ENCODE assay signal across 11 mouse cellular contexts in genomic region chr3:62527160-62527559, GRCm38 (mm10). TPM values are rescaled to one million over a fixed set of nuclear protein-coding genes. Genes with fewer than 3 reads are reported as not detected.
A peak's percentile ranks its signal among the peaks of the same experiment; 100 is the strongest.
DNase-seq lines count a peak whose midpoint lies in the region; ATAC-seq lines count a peak whose summit lies in the region.
"Had no signal": no experiment of that assay in that cellular context is flagged by ENCODE, and none has a peak within 500 bp of the region (broad histone marks: within the 10 kb centered on the region; RNA-seq: fewer than 3 reads in every experiment).

No protein-coding gene starts in this region.

- no peak overlapping the region for H3K4me3 ChIP-seq in forebrain, embryonic 11.5 days (ENCODE audit: low read depth, low read length)
- H3K4me3 ChIP-seq in forebrain, embryonic 10.5 days, result no peak overlapping the region
- no peak overlapping the region for H3K4me3 ChIP-seq in hindbrain, embryonic 15.5 days

- no peak for DNase-seq in forebrain, embryonic 11.5 days (ENCODE audit: low spot score)
- no peak for DNase-seq in forebrain, embryonic 10.5 days (ENCODE audit: extremely low spot score, low spot score)
- DNase-seq in lung, postnatal 36 days, result peak; percentile 8
- DNase-seq in lung, postnatal 25 days (ENCODE audit: low spot score), result no peak
- peak; percentile 7 for DNase-seq in right cerebral cortex, postnatal 4 days
- no peak for DNase-seq in urinary bladder, postnatal 4 days (ENCODE audit: low spot score in 2 of 2)
- no peak for DNase-seq in spleen, postnatal 14 days (ENCODE audit: low spot score in 2 of 2)
- DNase-seq: heart, postnatal 10 days had no signal

- H3K4me2 ChIP-seq in forebrain, embryonic 11.5 days (ENCODE audit: low read depth, low read length, severe bottlenecking), result no peak overlapping the region
- peak overlapping the region; percentile 21; the same call in 1 of the 2 replicates for H3K4me2 ChIP-seq in hindbrain, embryonic 15.5 days
- H3K4me2 ChIP-seq: liver, embryonic 11.5 days had no signal

- ATAC-seq in forebrain, embryonic 11.5 days (replicated peaks; ENCODE audit: low FRiP score), result peak; percentile 46; the same call in 1 of the 2 replicates
- ATAC-seq in hindbrain, embryonic 15.5 days (ENCODE audit: low FRiP score, low read depth), result peak; percentile 54; the same call in 1 of the 2 replicates

- no peaks in the 10 kb centered on the region for H3K27me3 ChIP-seq in forebrain, embryonic 11.5 days (ENCODE audit: control insufficient read depth, insufficient read depth, low read length)
- H3K27me3 ChIP-seq in forebrain, embryonic 10.5 days (ENCODE audit: poor library complexity, severe bottlenecking), result no peaks in the 10 kb centered on the region
- no peaks in the 10 kb centered on the region for H3K27me3 ChIP-seq in hindbrain, embryonic 15.5 days

- H3K4me1 ChIP-seq in forebrain, embryonic 11.5 days (replicated peaks; ENCODE audit: control insufficient read depth, insufficient read depth, low read length), result no peaks in the 10 kb centered on the region
- no peaks in the 10 kb centered on the region for H3K4me1 ChIP-seq in forebrain, embryonic 10.5 days
- H3K4me1 ChIP-seq in hindbrain, embryonic 15.5 days (replicated peaks), result no peaks in the 10 kb centered on the region

- no peak overlapping the region for H3K27ac ChIP-seq in forebrain, embryonic 11.5 days (ENCODE audit: low read depth, low read length)
- no peak overlapping the region for H3K27ac ChIP-seq in forebrain, embryonic 10.5 days
- no peak overlapping the region for H3K27ac ChIP-seq in hindbrain, embryonic 15.5 days (replicated peaks)

- H3K9me3 ChIP-seq in forebrain, embryonic 11.5 days (ENCODE audit: control insufficient read depth, low read length), result no peaks in the 10 kb centered on the region
- H3K9me3 ChIP-seq in forebrain, embryonic 10.5 days, result no peaks in the 10 kb centered on the region
- H3K9me3 ChIP-seq in hindbrain, embryonic 15.5 days, result no peaks in the 10 kb centered on the region
- H3K9me3 ChIP-seq: G1E had no signal

- no peak overlapping the region for H3K9ac ChIP-seq in forebrain, embryonic 11.5 days (ENCODE audit: low read length)
- H3K9ac ChIP-seq in hindbrain, embryonic 15.5 days, result no peak overlapping the region

- 50% methylated on average over 4 of the region's 4 CpGs for WGBS in forebrain, embryonic 11.5 days
- 56% methylated on average over 4 of the region's 4 CpGs for WGBS in forebrain, embryonic 10.5 days
- WGBS in hindbrain, embryonic 15.5 days, result 38% methylated on average over 4 of the region's 4 CpGs

- H3K36me3 ChIP-seq in forebrain, embryonic 11.5 days (ENCODE audit: control insufficient read depth, insufficient read depth, low read length), result no peaks in the 10 kb centered on the region
- H3K36me3 ChIP-seq in forebrain, embryonic 10.5 days (replicated peaks), result no peaks in the 10 kb centered on the region
- no peaks in the 10 kb centered on the region for H3K36me3 ChIP-seq in hindbrain, embryonic 15.5 days
- H3K36me3 ChIP-seq: G1E had no signal

RNA-seq across cellular contexts. Expression of gene Dhx36, which starts 20.4 kb away (rescaled TPM):
- 47.4 and 53.9 TPM in 2 replicates for polyA plus RNA-seq in forebrain, embryonic 11.5 days (2014; fragmentation: Nextera tagmentation; extraction: Ambion mirVana)
- polyA plus RNA-seq in forebrain, embryonic 10.5 days (2016; fragmentation: Nextera tagmentation; extraction: Ambion mirVana), result 34.8 and 35.0 TPM in 2 replicates
- 38.8 and 39.1 TPM in 2 replicates for polyA plus RNA-seq in hindbrain, embryonic 15.5 days (2015; fragmentation: Nextera tagmentation; extraction: Ambion mirVana)

Comparison
In these comparisons a context has a peak if more than half of its experiments do, and no peak if none do; other contexts are left out.
1. DNase-seq: peak in lung, postnatal 36 days (single experiment) and right cerebral cortex, postnatal 4 days (single experiment); none in forebrain, embryonic 11.5 days (single experiment), forebrain, embryonic 10.5 days (single experiment), lung, postnatal 25 days (single experiment), urinary bladder, postnatal 4 days (0 of 2) and spleen, postnatal 14 days (0 of 2).